Mouse (Mus musculus) ovary, adult 2 months (tissue): ENCODE results near the gene Pld3. TPM values are rescaled to one million over a fixed set of nuclear protein-coding genes. Genes with fewer than 3 reads are reported as not detected.

Source experiments
- polyA plus RNA-seq: library from polyadenylated mRNA; depleted of rRNA; stranded (reverse); fragments of >200 nt; gene quantifications from 2 replicates; pipeline ENCODE4 v1.2.3, GENCODE M21; 2012; rRNA removed

Gene Pld3
- polyA plus RNA-seq, result 235 and 281 TPM in 2 replicates

GRCm38 (mm10) chr7:27552931-27553513 lies at the start of gene Pld3, which contains the start of gene 2310022A10Rik:
Gene Pld3 (minus strand): TSS chr7:27553218.
Gene 2310022A10Rik (plus strand): TSS chr7:27553233.

GRCm38 (mm10) chr7:27591266-27592216 lies 38.5 kb upstream of the Pld3 start, which contains the start of gene Akt2:
Gene Akt2 (plus strand): TSS chr7:27591552.

GRCm38 (mm10) chr7:27522967-27523366 lies 30.1 kb downstream of the Pld3 start, which contains the start of gene Hipk4:
Gene Hipk4 (plus strand): TSS chr7:27523267.

GRCm38 (mm10) chr7:27499036-27499435 lies 54.0 kb downstream of the Pld3 start, which contains the start of gene Prx:
Gene Prx (plus strand): TSS chr7:27499324.

GRCm38 (mm10) chr7:27486770-27487697 lies 66.0 kb downstream of the Pld3 start, which contains the start of gene Sertad1:
Gene Sertad1 (plus strand): TSS chr7:27486910.

Other genes with a start within 250 kb of the Pld3 start
- 441 and 545 TPM in 2 replicates for gene Ltbp4, start 215.5 kb downstream of the Pld3 start, polyA plus RNA-seq
- 86.6 and 97.9 TPM in 2 replicates for gene Shkbp1, start 197.2 kb downstream of the Pld3 start, polyA plus RNA-seq
- 0.63 TPM in 1 of 2 replicates, not detected in the other for gene Gm20479, start 195.8 kb downstream of the Pld3 start, polyA plus RNA-seq
- 0.48 and 0.73 TPM in 2 replicates for gene Sptbn4, start 105.5 kb downstream of the Pld3 start, polyA plus RNA-seq
- gene Blvrb, start 105.2 kb downstream of the Pld3 start, polyA plus RNA-seq, result 144 and 146 TPM in 2 replicates
- gene Sertad3, start 79.5 kb downstream of the Pld3 start, polyA plus RNA-seq, result 12.7 and 14.7 TPM in 2 replicates
- 51.6 and 54.1 TPM in 2 replicates for gene Sertad1, start 66.3 kb downstream of the Pld3 start, polyA plus RNA-seq
- 3.2 and 3.5 TPM in 2 replicates for gene Prx, start 53.9 kb downstream of the Pld3 start, polyA plus RNA-seq
- 2.8 and 2.9 TPM in 2 replicates for gene Hipk4, start 30.0 kb downstream of the Pld3 start, polyA plus RNA-seq
- 40.4 and 41.2 TPM in 2 replicates for gene 2310022A10Rik, start within 50 bp of the Pld3 start, polyA plus RNA-seq
- gene Akt2, start 38.3 kb upstream of the Pld3 start, polyA plus RNA-seq, result 111 and 122 TPM in 2 replicates
- not detected in 2 replicates for gene Ttc9b, start 100.7 kb upstream of the Pld3 start, polyA plus RNA-seq
- 54.5 and 69.7 TPM in 2 replicates for gene Map3k10, start 121.4 kb upstream of the Pld3 start, polyA plus RNA-seq
- 0.47 and 0.76 TPM in 2 replicates for gene Zfp607b, start 136.1 kb upstream of the Pld3 start, polyA plus RNA-seq
- 1.6 and 2.0 TPM in 2 replicates for gene Zfp60, start 178.2 kb upstream of the Pld3 start, polyA plus RNA-seq